Mouse (Mus musculus): ENCODE results near the gene Dcun1d4.
"Not testable (repeated sequence)": the region's sequence is repeated elsewhere in the genome, so short reads cannot be mapped to it uniquely, and the experiment has no call there.

Dcun1d4 gene

DNA sequence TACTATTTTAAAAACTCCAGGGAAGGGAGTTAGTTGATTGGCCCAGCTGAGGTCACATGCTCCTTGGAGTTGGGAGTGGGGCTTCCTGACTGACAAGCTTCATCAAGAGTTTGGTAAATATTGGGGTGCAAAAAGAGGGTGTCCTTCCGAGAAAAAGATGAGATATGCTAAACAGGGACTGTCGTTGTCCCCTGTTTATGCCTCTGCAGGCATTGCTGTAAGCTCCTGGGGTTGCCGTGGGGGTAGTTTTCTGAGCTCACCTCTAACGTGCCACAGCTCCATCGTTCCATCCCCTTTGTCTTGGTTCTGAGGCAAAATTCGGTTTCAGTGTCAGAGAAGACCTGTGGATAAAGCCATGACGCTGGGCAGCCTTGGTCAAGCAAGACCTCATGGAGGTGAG lies at the start of gene Dcun1d4:
Dcun1d4 (plus strand) TSS at position 301 of the 400 bp plus-strand sequence.
- no peak for DNase-seq (ENCODE audit: low read depth, low spot score)

DNA sequence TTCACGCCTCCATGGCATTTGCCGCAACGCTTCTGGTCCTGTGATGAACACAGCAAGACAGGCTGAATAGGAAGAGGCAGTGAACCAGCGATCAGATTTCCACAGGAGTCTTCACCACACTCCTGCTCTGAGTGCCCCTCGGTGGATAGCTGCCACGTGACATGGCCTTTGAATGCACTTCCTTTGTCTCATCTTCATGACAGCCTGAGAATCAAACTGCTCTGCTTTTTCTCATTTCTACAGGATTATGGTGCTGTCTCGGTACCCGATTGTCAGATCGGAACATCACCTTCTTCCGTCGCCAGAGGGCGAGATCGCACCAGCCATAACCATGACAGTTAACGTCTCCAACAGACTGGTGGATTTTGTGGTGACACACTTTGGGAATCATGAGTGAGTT lies 49.2 kb upstream of the Dcun1d4 start:
- no peak for DNase-seq (ENCODE audit: low read depth, low spot score)

DNA sequence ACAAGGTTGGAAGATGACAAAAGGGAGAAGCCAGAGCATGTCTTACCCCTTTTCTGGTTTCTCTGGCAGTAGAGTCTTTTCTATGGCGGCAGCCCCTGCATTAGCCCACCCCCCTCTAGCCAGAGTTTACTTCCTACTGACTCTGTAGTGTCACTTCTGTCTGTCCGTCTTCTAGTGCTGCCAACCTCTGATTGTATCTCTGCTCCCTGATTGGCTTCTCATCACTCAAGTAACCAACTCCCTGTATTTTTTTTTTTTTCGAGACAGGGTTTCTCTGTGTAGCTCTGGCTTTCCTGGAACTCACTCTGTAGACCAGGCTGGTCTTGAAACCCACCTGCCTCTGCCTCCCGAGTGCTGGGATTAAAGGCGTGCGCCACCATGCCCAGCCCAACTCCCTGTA lies 48.0 kb upstream of the Dcun1d4 start:
- DNase-seq (ENCODE audit: low read depth, low spot score): no peak

- no peak for DNase-seq (ENCODE audit: low read depth, low spot score)
Measured at GRCm38 (mm10) chr5:73434764-73435163, 46.0 kb upstream of the Dcun1d4 start.

- DNase-seq (ENCODE audit: low read depth, low spot score): no peak
Measured at GRCm38 (mm10) chr5:73442176-73442575, 38.6 kb upstream of the Dcun1d4 start.

GRCm38 (mm10) chr5:73450276-73450675 lies 30.5 kb upstream of the Dcun1d4 start:
- no peak for DNase-seq (ENCODE audit: low read depth, low spot score)

DNA sequence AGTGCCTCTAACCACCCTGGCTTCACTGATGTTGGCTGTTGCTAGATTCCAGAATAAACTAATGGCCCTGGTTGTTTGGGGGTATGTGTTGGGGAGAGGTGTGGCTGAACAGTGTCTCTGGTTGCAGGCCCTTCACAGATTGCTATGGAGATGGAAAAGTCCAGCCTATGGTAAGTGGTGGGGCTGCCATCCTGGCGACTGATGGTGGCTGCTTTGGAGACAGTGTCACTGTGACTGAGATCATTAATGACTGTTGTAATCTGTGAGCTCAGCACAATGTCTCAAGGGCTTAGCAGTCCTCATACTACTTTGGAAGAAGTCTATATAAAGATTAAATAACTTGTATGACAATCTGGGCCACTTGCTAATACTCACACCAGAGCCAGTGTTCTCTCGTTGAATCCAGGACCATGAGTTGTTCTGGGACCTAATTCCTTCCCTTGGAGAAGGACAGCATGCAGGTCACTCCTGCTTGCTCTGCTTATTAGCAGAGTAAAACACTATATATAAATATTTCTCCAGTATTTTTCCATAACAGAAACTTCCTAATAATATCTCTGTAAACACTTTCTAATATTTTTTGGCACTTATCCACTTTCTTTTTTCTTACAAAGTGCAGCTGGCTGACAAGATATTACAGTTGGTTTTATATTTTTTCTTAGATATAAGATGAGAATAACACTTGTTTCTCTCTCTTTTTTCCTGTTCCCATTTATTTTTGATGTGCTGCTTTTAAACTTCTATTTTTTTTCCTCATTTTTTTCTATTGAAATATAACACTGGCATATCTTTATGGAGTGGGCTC lies 26.1 kb upstream of the Dcun1d4 start:
- DNase-seq (ENCODE audit: low read depth, low spot score): no peak

DNA sequence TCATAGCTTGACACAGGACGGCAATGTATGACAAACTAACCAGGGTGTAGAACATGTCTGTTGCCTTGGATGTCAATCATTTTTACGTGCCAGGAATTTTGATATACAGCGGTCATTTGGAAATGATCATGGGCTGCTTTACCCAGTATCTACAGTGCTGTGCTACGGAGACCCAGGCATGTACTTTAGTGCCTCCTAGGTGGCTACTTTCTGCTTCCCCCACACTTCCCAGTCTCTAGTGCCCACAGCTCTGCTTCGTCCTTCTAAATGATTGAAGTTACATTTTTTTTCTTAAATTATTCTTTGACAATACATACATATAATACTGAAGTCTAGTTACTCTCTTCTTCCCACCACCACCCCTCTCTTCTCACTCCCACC lies 25.5 kb upstream of the Dcun1d4 start:
- DNase-seq (ENCODE audit: low read depth, low spot score): no peak

- DNase-seq (ENCODE audit: low read depth, low spot score): no peak
Measured at GRCm38 (mm10) chr5:73468462-73469433, 12.1 kb upstream of the Dcun1d4 start.

GRCm38 (mm10) chr5:73474412-73475405 lies 6.1 kb upstream of the Dcun1d4 start:
- DNase-seq (ENCODE audit: low read depth, low spot score): no peak

GRCm38 (mm10) chr5:73481401-73481800 lies 601 bp downstream of the Dcun1d4 start:
- DNase-seq (ENCODE audit: low read depth, low spot score): no peak

GRCm38 (mm10) chr5:73482381-73482780 lies 1.6 kb downstream of the Dcun1d4 start:
- DNase-seq (ENCODE audit: low read depth, low spot score): not testable (repeated sequence)

DNA sequence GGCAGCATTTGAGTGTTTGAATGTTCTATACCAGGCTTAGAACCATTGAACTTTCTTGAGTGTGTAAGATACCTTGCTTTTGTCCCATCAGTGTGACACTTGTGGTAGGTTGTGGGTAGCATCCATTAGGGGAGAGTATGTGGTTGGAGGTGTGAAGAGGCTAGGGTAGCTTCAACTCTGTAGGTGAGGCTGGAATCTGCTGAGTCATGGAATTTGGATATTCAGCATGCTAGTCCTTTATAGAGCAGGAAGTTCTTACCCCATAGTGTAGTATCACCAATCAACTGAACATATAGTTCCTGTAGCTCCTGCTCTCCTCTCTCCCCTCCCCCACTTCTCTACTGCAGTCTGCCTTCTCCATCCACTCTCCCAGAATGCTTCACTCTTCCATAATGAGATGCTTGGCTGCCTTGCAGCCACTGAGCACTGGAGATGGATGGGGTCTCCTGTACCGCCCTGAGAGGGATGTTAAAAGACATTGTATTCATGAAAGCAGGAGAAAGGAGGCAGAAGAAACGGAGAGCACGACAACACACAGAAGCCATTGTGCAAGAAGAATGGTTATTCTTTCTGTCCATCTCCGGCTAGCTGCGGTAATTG lies 3.3 kb downstream of the Dcun1d4 start:
- DNase-seq (ENCODE audit: low read depth, low spot score): no peak

- no peak for DNase-seq (ENCODE audit: low read depth, low spot score)
Measured at GRCm38 (mm10) chr5:73486451-73486850, 5.7 kb downstream of the Dcun1d4 start.

- no peak for DNase-seq (ENCODE audit: low read depth, low spot score)
Measured at GRCm38 (mm10) chr5:73489915-73490314, 9.1 kb downstream of the Dcun1d4 start.

- peak; percentile 97 for DNase-seq (ENCODE audit: low read depth, low spot score)
Measured at GRCm38 (mm10) chr5:73490596-73491073, 9.8 kb downstream of the Dcun1d4 start.

- DNase-seq (ENCODE audit: low read depth, low spot score): no peak
Measured at GRCm38 (mm10) chr5:73491074-73491836, 10.5 kb downstream of the Dcun1d4 start.

GRCm38 (mm10) chr5:73491837-73492720 lies 11.3 kb downstream of the Dcun1d4 start:
- peak; percentile 74 for DNase-seq (ENCODE audit: low read depth, low spot score)

DNA sequence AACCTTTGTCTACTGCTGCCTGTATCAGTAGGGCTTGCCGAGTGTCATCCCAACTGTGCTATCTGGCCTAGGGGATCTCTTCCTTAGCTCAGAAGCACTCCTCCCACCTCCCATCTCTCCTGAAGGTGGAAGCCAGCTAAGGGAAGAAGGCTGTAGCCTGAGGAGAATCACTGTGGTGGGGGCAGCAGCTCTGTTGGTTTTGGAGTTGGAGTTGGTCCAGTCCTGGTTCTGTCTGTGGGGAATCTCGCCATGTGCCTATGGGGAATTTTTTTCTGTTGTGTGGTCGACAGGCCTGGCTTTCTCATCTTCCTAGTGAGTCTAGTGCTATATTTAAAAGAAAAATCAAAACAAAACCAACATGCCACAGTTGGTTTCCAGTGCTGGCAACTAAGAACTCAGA lies 16.6 kb downstream of the Dcun1d4 start:
- DNase-seq (ENCODE audit: low read depth, low spot score): no peak
